Mouse (Mus musculus): ENCODE measurements at regions not wholly inside any gene's neighbourhood (a gene's known extent, or its start where the extent isn't known, plus 50 kb on each side); places are given as distances from the start of the nearest gene placed in this dataset.

- no peak for ATAC-seq (ENCODE audit: insufficient number of reproducible peaks, low FRiP score, low TSS enrichment)
Observed at GRCm38 (mm10) chr6:31624374-31624773, 60.6 kb upstream of the Podxl start.

GRCm38 (mm10) chr6:31621023-31621422, 57.2 kb upstream of the Podxl start:
- ATAC-seq (ENCODE audit: insufficient number of reproducible peaks, low FRiP score, low TSS enrichment), result no peak

GRCm38 (mm10) chr6:31618852-31619251, 55.1 kb upstream of the Podxl start:
- no peak for ATAC-seq (ENCODE audit: insufficient number of reproducible peaks, low FRiP score, low TSS enrichment)

GRCm38 (mm10) chr6:31617341-31617740, 53.6 kb upstream of the Podxl start:
- no peak for ATAC-seq (ENCODE audit: insufficient number of reproducible peaks, low FRiP score, low TSS enrichment)

- ATAC-seq (ENCODE audit: insufficient number of reproducible peaks, low FRiP score, low TSS enrichment), result no peak
Observed at GRCm38 (mm10) chr6:31615426-31615970, 51.7 kb upstream of the Podxl start.

- ATAC-seq (ENCODE audit: insufficient number of reproducible peaks, low FRiP score, low TSS enrichment), result no peak
Observed at GRCm38 (mm10) chr6:31614563-31614962, 50.8 kb upstream of the Podxl start.

GRCm38 (mm10) chr6:31613590-31614319, 50.0 kb upstream of the Podxl start:
- no peak for ATAC-seq (ENCODE audit: insufficient number of reproducible peaks, low FRiP score, low TSS enrichment)
